Mouse (Mus musculus): ENCODE results near the gene Gsc2. TPM values are rescaled to one million over a fixed set of nuclear protein-coding genes. Genes with fewer than 3 reads are reported as not detected.
"Not testable (repeated sequence)": the region's sequence is repeated elsewhere in the genome, so short reads cannot be mapped to it uniquely, and the experiment has no call there.

Gsc2 gene
- 0.08 TPM in 1 of 2 replicates, not detected in the other for polyA plus RNA-seq (2012; rRNA removed)

GRCm38 (mm10) chr16:17914307-17915249, at the start of gene Gsc2:
Gsc2 (minus strand) TSS chr16:17915059.
- no peak for DNase-seq (ENCODE audit: extremely low spot score in 1 of 2, low spot score in 1 of 2)

- DNase-seq (ENCODE audit: extremely low spot score in 1 of 2, low spot score in 1 of 2), result no peak
Measured at GRCm38 (mm10) chr16:17962091-17962490, 47.2 kb upstream of the Gsc2 start.

- DNase-seq (ENCODE audit: extremely low spot score in 1 of 2, low spot score in 1 of 2), result not testable (repeated sequence)
Measured at GRCm38 (mm10) chr16:17956052-17956638, 41.3 kb upstream of the Gsc2 start.

GRCm38 (mm10) chr16:17951618-17952017, 36.8 kb upstream of the Gsc2 start:
- no peak for DNase-seq (ENCODE audit: extremely low spot score in 1 of 2, low spot score in 1 of 2)

GRCm38 (mm10) chr16:17950068-17950467, 35.2 kb upstream of the Gsc2 start:
- DNase-seq (ENCODE audit: extremely low spot score in 1 of 2, low spot score in 1 of 2), result no peak

- DNase-seq (ENCODE audit: extremely low spot score in 1 of 2, low spot score in 1 of 2), result no peak
Measured at GRCm38 (mm10) chr16:17949421-17949877, 34.6 kb upstream of the Gsc2 start.

- no peak for DNase-seq (ENCODE audit: extremely low spot score in 1 of 2, low spot score in 1 of 2)
Measured at GRCm38 (mm10) chr16:17945081-17945831, 30.4 kb upstream of the Gsc2 start.

- no peak for DNase-seq (ENCODE audit: extremely low spot score in 1 of 2, low spot score in 1 of 2)
Measured at GRCm38 (mm10) chr16:17943466-17943865, 28.6 kb upstream of the Gsc2 start.

GRCm38 (mm10) chr16:17939255-17939751, 24.4 kb upstream of the Gsc2 start:
- DNase-seq (ENCODE audit: extremely low spot score in 1 of 2, low spot score in 1 of 2), result no peak

GRCm38 (mm10) chr16:17938821-17939220, 24.0 kb upstream of the Gsc2 start:
- DNase-seq (ENCODE audit: extremely low spot score in 1 of 2, low spot score in 1 of 2), result peak in 1 of 2 experiments; percentile 58

- DNase-seq (ENCODE audit: extremely low spot score in 1 of 2, low spot score in 1 of 2), result no peak
Measured at GRCm38 (mm10) chr16:17938187-17938586, 23.3 kb upstream of the Gsc2 start.

GRCm38 (mm10) chr16:17936776-17937175, 21.9 kb upstream of the Gsc2 start:
- no peak for DNase-seq (ENCODE audit: extremely low spot score in 1 of 2, low spot score in 1 of 2)

GRCm38 (mm10) chr16:17934445-17934910, 19.6 kb upstream of the Gsc2 start:
- DNase-seq (ENCODE audit: extremely low spot score in 1 of 2, low spot score in 1 of 2), result no peak

GRCm38 (mm10) chr16:17933594-17934444, 19.0 kb upstream of the Gsc2 start:
- DNase-seq (ENCODE audit: extremely low spot score in 1 of 2, low spot score in 1 of 2), result no peak

- DNase-seq (ENCODE audit: extremely low spot score in 1 of 2, low spot score in 1 of 2), result peak in 1 of 2 experiments; percentile 38
Measured at GRCm38 (mm10) chr16:17931906-17932460, 17.1 kb upstream of the Gsc2 start.

GRCm38 (mm10) chr16:17929631-17930030, 14.8 kb upstream of the Gsc2 start:
- DNase-seq (ENCODE audit: extremely low spot score in 1 of 2, low spot score in 1 of 2), result no peak

GRCm38 (mm10) chr16:17929211-17929610, 14.4 kb upstream of the Gsc2 start:
- DNase-seq (ENCODE audit: extremely low spot score in 1 of 2, low spot score in 1 of 2), result no peak

GRCm38 (mm10) chr16:17928627-17929104, 13.8 kb upstream of the Gsc2 start:
- peak in 1 of 2 experiments; percentile 74 for DNase-seq (ENCODE audit: extremely low spot score in 1 of 2, low spot score in 1 of 2)

- peak; percentile 59 to 83 for DNase-seq (ENCODE audit: extremely low spot score in 1 of 2, low spot score in 1 of 2)
Measured at GRCm38 (mm10) chr16:17928087-17928580, 13.3 kb upstream of the Gsc2 start, which contains the start of gene Slc25a1. Slc25a1 (minus strand) TSS chr16:17928219.
